Mouse (Mus musculus) heart, adult 9 months (tissue): Measurements from ENCODE around the gene C9orf72.
"Not testable (repeated sequence)": the region's sequence is repeated elsewhere in the genome, so short reads cannot be mapped to it uniquely, and the experiment has no call there.

ENCODE experiments used
- DNase-seq, 2 experiments: peaks; one replicate each; pipeline ENCODE4 v3.0.0; 2022; ENCODE audit warnings: low spot score in 2 of 2

The C9orf72 gene

DNA sequence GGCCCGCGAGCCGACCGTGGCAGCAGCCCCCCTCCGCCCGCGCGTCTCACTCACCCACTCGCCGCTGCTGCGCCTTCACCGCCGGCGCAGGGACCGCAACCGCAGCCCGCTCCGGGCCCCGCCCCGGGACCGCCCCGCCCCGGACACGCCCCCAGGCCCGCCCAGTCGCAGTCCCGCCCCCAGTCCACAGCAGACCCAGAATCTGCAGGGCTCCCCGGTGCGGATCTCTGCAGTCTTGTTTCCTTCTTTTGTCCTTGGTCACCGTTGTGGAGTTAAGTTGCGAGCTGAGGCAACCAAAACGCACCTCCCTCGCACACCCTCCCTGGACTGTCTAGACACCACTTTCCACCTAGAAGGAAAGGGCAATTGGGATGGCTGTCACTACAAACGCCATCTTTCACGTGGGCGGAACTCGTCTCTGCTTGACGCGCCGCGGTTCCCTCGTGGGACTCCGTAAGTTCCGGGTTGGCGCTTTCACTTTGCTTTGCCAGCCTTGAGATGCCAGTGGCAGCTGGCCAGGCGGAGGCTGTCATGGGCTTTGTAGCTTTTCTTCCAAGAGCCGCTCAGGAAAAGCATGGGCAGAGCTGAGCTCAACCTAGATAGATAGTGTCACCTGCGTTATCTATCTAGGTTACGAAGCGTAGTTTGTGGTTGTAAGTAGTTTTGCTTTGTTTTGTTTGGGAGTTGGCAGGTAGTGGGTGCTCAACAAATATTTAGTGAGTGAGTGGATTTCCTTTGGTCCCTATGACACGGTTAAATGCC, at the start of gene C9orf72:
TSS of gene C9orf72 (minus strand) at position 442 of the 762 bp plus-strand sequence.
- peak; percentile 93 to 97 for DNase-seq

DNA sequence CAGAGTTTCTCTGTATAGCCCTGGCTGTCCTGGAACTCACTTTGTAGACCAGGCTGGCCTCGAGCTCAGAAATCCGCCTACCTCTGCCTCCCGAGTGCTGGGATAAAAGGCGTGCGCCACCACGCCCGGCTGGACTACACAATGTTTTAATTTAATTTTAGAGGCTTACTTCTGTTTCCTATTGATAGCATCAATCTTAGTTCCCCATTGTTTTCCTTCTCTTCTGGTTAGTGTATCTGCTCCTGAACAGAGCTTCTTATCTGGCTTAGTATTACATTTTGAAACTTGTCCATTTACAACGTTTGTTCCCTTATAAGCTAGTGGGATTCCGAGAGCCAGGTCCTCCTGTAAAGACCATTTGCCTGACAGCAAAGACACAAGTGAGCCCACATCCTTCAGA, 33.0 kb upstream of the C9orf72 start:
- DNase-seq: no peak

DNA sequence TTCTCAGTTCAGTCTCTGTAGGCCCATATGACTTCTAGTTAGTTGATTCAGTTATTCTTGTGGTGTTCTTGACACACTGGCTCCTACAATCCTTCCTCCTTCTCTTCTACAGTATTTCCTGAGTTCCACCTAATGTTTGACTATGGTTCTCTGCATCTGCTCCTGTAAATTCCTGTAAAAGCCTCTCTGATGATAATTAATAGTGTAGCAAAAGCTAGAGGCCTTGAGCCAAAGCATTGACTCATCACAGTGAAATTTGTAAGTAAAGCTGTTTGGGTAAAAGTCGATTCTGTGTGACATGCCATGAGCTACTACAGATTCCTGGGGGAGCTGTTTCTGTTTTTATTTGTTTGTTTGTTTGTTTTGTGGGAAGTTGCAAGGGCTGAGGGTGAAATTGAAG, 18.0 kb upstream of the C9orf72 start:
- no peak for DNase-seq

- no peak for DNase-seq
Observed at GRCm38 (mm10) chr4:35241735-35242134, 15.8 kb upstream of the C9orf72 start.

DNA sequence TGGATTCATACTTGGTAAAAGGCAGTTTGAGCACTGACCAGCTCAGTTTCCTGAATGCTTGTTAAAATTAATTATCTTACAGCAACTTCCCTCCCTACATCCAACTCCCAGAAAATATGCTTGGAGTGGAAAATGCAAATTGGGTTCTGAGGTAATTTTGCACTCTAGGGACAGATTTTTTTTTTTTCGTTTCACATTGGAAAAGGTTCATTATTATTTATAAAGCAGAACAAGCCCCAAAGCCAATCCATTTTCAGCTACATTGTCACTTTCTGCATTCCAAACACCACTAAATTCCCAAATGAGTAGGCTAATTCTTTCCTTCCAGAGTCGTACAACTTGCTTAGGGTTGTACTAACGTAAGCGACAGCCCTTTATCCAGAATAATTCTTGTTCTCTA, 12.7 kb upstream of the C9orf72 start:
- no peak for DNase-seq

DNA sequence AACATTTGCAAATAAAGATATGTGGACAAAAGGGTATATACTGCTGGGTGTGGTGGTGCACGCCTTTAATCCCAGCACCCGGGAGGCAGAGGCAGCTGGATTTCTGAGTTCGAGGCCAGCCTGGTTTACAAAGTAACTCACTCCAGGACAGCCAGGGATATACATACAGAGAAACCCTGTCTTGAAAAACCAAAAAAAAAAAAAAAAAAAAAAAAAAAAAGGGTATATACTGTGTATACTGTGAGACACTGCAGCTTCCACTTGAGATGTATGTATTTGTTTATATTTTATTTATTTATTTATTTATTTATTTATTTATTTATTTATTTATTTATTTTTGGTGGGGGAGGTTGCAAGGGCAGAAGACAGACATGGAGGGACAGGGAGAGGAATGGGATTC, 12.3 kb upstream of the C9orf72 start:
- DNase-seq: not testable (repeated sequence)

DNA sequence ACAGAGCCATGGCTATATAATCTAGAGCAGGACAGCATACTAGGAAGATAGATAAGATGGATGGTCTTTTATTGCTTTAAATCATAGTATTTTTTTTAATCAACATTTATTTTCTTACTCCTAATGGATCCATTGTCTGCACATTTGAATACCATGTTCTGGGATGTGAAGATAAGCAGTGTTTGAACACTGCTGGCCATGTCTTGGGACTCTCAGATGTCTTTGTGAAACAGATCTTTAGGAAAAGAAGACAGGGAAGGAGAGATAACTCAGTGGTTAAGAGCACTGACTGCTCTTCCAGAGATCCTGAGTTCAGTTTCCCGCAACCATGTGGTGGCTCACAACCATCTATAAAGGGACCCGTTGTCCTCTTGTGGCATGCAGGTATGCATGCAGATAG, 10.3 kb upstream of the C9orf72 start:
- no peak for DNase-seq

- DNase-seq: no peak
Observed at GRCm38 (mm10) chr4:35228260-35228659, 2.3 kb upstream of the C9orf72 start.

GRCm38 (mm10) chr4:35226496-35226992, 569 bp upstream of the C9orf72 start:
- DNase-seq: no peak

DNA sequence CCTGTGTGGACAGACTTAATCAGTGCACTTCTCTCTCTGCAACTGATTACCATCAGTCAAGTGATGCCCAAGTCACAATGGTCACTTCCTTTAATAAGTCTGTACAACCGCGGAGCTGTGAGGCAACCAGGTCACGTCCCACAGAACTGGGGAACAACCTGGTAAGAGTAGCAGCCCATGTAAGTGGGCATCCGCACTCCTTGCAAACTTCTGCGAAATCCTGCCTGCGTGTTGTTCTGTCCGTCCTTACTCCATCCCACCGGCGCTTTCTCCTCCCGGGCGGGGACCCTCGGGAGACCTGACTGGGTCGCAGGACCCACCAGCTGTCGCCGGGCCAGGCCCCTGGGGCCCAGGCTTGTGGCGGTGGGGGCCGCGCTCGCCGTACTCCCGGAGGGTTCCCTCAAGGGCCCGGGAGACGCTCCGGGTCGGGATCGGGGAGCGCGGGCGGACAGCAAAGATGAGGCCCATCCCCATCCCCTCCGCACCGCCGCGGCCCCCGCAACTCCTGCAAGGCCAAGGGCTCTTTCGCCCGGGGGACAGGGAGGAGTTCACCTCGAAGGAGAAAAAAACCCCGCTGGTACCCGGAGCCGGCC, 738 bp downstream of the C9orf72 start:
- DNase-seq: peak in 1 of 2 experiments; percentile 36

GRCm38 (mm10) chr4:35224101-35224500, 1.9 kb downstream of the C9orf72 start:
- no peak for DNase-seq

DNA sequence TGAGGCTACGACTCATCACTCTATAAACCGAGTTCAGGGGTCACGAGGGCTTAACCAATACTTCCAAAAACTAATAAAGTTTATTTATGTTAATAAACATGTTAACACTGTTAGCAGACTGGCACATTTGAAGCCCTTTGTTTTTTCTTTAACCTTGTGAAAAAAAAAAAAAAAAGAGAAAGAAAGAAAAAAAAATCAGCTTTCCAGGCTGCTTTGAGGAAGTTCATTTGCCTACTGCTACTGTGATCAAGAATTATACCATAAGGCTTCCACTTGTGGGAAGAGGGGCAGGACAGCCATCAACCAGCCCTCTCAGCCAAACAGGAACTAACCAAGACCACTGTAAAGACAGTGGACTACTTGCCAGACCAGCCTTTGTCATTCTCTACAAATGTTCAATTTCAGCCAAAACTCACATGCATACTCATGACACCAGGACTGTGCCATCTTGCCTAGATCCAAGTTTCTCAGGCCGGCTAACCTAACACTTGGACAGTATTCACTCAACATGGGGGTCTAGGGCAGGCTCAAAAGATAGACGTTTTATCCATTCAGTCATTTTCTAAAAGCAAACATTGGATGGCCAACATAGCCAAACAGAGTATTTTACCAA, 2.5 kb downstream of the C9orf72 start:
- DNase-seq: no peak

DNA sequence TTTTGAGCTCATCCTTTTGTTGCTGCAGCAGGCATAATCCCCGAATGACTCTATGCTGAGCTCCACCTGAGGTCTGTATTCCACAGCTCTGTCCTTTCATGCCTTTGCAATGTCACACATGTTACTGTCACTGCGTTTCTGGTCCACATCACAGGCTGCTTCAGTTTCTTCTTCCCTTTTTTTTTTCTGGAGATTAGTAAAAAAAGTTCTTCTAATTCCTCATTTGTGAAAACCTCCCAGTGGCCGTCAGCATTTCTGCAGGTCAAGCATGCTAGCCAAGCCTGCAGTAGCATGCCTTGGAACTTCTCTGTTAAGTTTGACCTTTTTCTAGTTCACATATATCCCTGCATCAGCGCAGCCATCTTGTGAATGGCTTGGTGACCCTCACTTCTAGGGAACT, 4.1 kb downstream of the C9orf72 start:
- DNase-seq: peak in 1 of 2 experiments; percentile 8

- DNase-seq: no peak
Observed at GRCm38 (mm10) chr4:35221131-35221530, 4.8 kb downstream of the C9orf72 start.

DNA sequence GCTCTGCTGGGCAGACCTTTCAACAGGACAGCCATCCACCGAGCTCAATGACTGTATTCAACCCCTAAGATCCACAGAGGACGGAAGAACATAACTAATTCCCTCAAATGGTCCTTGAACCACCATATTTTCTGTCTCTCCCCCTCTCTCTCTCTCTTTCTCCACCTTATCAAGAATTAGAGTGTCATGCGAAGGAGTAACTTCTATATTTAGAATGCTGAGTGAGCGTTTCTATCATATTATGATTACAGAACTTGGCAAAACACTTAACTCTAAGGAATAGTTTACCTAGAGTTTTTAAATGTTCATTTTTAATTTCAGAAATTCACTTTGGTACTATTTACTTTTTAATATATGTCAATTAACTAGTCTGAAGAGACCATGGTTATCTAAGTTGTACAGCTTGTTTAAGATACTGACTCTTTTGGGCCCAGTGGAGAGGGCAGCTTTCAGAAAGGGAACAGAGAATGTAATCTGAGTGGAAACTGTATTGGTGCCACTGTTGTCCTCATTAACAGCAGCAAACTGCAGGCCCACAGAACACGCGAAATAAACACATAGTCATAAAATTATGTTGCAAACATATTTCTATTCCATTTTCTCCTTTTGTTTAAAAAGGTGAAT, 5.8 kb downstream of the C9orf72 start:
- no peak for DNase-seq

DNA sequence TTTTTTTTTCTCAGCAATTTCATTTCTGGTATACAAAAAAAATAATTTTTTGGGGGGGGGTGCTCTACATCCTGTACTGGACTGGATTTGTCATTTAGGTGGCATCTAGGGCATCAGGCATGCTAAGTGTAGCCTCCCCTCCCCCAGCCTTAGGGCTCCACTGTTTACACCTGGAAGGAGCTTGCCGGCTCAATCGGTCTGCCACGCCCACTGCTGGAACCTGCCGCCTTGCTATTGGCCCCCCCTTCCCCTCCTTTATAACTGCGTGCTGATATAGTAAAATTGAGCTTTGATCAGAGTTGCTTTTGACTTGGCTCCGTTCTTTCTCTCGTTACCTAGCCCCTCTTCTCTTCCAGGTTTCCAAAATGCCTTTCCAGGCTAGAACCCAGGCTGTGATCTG, 21.3 kb downstream of the C9orf72 start:
- DNase-seq: no peak

DNA sequence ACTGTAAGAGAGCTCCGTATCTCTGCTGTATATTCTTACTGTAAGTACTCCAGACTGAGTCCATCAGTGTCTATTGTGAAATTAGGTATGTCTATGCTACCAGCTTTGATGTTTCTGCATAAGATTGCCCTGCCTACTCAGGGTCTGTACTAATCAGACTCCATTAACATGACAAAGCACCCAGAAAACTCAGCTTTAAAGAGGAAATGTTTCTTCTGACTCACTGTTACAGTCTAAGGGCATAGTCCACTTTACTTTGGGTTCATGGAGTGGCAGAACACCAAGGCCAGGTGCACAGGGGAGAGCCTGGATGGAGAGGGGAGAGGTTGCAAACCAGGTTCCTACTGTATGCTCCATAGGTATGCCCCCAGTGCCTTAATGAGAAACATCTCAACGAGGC, 22.3 kb downstream of the C9orf72 start:
- DNase-seq: no peak

- DNase-seq: no peak
Observed at GRCm38 (mm10) chr4:35201700-35202099, 24.3 kb downstream of the C9orf72 start.

DNA sequence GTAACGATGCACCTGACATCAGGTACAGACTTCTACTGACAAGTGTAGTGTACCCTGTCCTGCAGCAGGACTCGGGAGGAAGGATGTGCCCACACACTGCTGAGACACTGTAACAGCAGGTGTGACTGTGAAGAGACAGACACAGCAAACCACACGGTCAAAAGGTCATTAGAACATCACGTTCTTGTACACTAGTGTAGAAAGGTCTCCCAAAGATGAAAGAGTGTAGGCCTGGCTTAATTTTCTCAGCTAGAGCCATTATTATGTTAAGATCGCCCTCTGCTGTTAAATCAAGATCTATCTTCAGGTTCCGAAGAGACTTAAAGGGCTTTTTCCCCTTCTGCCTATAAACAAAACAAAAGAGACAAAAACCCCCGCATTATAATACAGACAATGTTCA, 33.2 kb downstream of the C9orf72 start:
- DNase-seq: no peak

- no peak for DNase-seq
Observed at GRCm38 (mm10) chr4:35189794-35190193, 36.2 kb downstream of the C9orf72 start.

DNA sequence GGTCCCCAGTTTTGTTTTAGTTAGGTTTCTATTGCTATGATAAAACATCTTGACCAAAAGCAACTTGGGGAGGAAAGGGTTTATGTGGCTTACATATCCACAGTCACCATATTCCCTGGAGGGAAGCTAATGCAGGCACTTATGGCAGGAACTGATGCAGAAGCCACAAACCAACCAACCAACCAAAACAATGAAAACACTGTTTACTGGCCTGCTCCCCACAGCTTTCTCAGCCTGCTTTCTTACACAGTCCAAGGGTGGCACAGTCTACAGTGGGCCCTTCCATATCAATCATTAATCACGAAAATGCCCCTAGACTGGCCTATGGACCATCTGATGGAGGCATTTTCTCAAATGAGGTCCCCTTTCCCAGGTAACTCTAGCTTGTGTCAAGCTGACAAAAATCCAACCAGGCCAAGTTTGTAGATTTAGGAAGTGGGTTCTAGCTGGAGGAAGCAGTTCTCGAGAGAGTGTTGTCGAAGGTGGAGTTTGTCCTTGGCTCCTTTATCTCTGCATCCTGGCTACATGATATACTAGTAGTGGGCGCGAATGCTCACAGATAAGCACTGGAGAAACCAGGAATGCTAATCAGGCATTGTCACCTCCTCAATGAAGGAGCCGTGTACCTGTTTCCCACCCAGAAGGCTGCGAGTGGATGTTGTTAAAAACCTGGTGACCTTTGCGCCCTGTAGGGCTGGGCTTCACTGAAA, 38.2 kb downstream of the C9orf72 start:
- DNase-seq: no peak
